Mouse (Mus musculus): ENCODE measurements around the gene Lbx2.

Lbx2 gene

GRCm38 (mm10) chr6:83132176-83132919 lies 46.2 kb downstream of the Lbx2 start:
- in situ Hi-C loops (cut with MboI; ENCODE audit: low sequenced_read_pairs) = no loop called here

- in situ Hi-C loops (cut with MboI; ENCODE audit: low sequenced_read_pairs) = no loop called here
Measured at GRCm38 (mm10) chr6:83134226-83134625, 48.1 kb downstream of the Lbx2 start.

GRCm38 (mm10) chr6:83134951-83135513 lies 48.9 kb downstream of the Lbx2 start, which contains the start of gene Rtkn:
Gene Rtkn, plus strand, starts transcription at chr6:83135463.
- in situ Hi-C loops (cut with MboI; ENCODE audit: low sequenced_read_pairs) = no loop called here

GRCm38 (mm10) chr6:83135571-83136161 lies 49.5 kb downstream of the Lbx2 start:
- in situ Hi-C loops (cut with MboI; ENCODE audit: low sequenced_read_pairs) = no loop called here

- in situ Hi-C loops (cut with MboI; ENCODE audit: low sequenced_read_pairs) = no loop called here
Measured at GRCm38 (mm10) chr6:83136291-83136880, 50.2 kb downstream of the Lbx2 start.

GRCm38 (mm10) chr6:83136881-83137575 lies 50.9 kb downstream of the Lbx2 start:
- in situ Hi-C loops (cut with MboI; ENCODE audit: low sequenced_read_pairs) = no loop called here

GRCm38 (mm10) chr6:83137576-83137950 lies 51.4 kb downstream of the Lbx2 start:
- in situ Hi-C loops (cut with MboI; ENCODE audit: low sequenced_read_pairs) = no loop called here
